Mouse (Mus musculus): ENCODE measurements around the gene Etl4.
A peak's percentile ranks its signal among the peaks of the same experiment; 100 is the strongest.
"Not testable (repeated sequence)": the region's sequence is repeated elsewhere in the genome, so short reads cannot be mapped to it uniquely, and the experiment has no call there.

Gene Etl4

GRCm38 (mm10) chr2:20642818-20643217 is 733.2 kb downstream of the Etl4 start:
- no peak for DNase-seq (ENCODE audit: low read depth, low spot score)

GRCm38 (mm10) chr2:20649817-20650216 is 740.2 kb downstream of the Etl4 start:
- DNase-seq (ENCODE audit: low read depth, low spot score) = no peak

GRCm38 (mm10) chr2:20653116-20653515 is 743.5 kb downstream of the Etl4 start:
- DNase-seq (ENCODE audit: low read depth, low spot score) = no peak

GRCm38 (mm10) chr2:20654058-20654457 is 744.5 kb downstream of the Etl4 start:
- DNase-seq (ENCODE audit: low read depth, low spot score) = no peak

- no peak for DNase-seq (ENCODE audit: low read depth, low spot score)
Measured at GRCm38 (mm10) chr2:20654598-20655340, 745.2 kb downstream of the Etl4 start.

GRCm38 (mm10) chr2:20655341-20655612 is 745.7 kb downstream of the Etl4 start:
- no peak for DNase-seq (ENCODE audit: low read depth, low spot score)

- DNase-seq (ENCODE audit: low read depth, low spot score) = no peak
Measured at GRCm38 (mm10) chr2:20657856-20658255, 748.3 kb downstream of the Etl4 start.

- DNase-seq (ENCODE audit: low read depth, low spot score) = no peak
Measured at GRCm38 (mm10) chr2:20661841-20662240, 752.3 kb downstream of the Etl4 start.

GRCm38 (mm10) chr2:20662696-20663095 is 753.1 kb downstream of the Etl4 start:
- DNase-seq (ENCODE audit: low read depth, low spot score) = no peak

- no peak for DNase-seq (ENCODE audit: low read depth, low spot score)
Measured at GRCm38 (mm10) chr2:20665309-20665971, 755.9 kb downstream of the Etl4 start.

- no peak for DNase-seq (ENCODE audit: low read depth, low spot score)
Measured at GRCm38 (mm10) chr2:20666051-20666478, 756.5 kb downstream of the Etl4 start.

GRCm38 (mm10) chr2:20667876-20668275 is 758.3 kb downstream of the Etl4 start:
- DNase-seq (ENCODE audit: low read depth, low spot score) = no peak

- not testable (repeated sequence) for DNase-seq (ENCODE audit: low read depth, low spot score)
Measured at GRCm38 (mm10) chr2:20668276-20669030, 758.9 kb downstream of the Etl4 start.

GRCm38 (mm10) chr2:20669367-20669766 is 759.8 kb downstream of the Etl4 start:
- DNase-seq (ENCODE audit: low read depth, low spot score) = no peak

- DNase-seq (ENCODE audit: low read depth, low spot score) = no peak
Measured at GRCm38 (mm10) chr2:20671546-20672255, 762.1 kb downstream of the Etl4 start.

GRCm38 (mm10) chr2:20672281-20672680 is 762.7 kb downstream of the Etl4 start:
- DNase-seq (ENCODE audit: low read depth, low spot score) = no peak

GRCm38 (mm10) chr2:20672803-20673603 is 763.4 kb downstream of the Etl4 start:
- peak; percentile 20 for DNase-seq (ENCODE audit: low read depth, low spot score)

- DNase-seq (ENCODE audit: low read depth, low spot score) = no peak
Measured at GRCm38 (mm10) chr2:20676379-20676778, 766.8 kb downstream of the Etl4 start.

GRCm38 (mm10) chr2:20678793-20679192 is 769.2 kb downstream of the Etl4 start:
- DNase-seq (ENCODE audit: low read depth, low spot score) = no peak

- not testable (repeated sequence) for DNase-seq (ENCODE audit: low read depth, low spot score)
Measured at GRCm38 (mm10) chr2:20682203-20682602, 772.6 kb downstream of the Etl4 start.

- no peak for DNase-seq (ENCODE audit: low read depth, low spot score)
Measured at GRCm38 (mm10) chr2:20689389-20689788, 779.8 kb downstream of the Etl4 start.

Measured in brain, embryonic 18.5 days (tissue).